Mouse (Mus musculus): ENCODE results near the gene Dhx35.

DNA sequence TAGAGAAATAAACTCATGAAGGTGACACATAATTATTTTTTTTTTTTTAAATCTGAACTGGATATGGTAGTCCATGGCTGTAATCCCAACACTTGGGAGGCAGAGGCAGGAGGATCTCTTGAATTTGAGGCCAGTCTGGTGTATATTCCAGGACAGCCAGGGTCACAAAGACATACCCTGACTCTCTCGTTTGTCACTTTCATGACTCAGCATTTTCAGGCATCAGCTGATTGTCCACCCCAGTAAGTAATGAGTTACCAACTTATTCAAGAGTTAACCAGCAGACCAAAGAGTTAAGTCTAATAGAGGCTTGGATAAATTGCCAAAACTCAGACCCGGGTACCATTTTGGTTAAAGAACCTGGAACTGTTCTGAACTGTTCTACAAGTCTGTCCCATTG lies 1.3 kb downstream of the Dhx35 start:
- TF ChIP-seq POLR2A (IDR thresholded peaks at IDR 0.05; ENCODE audit: extremely low read depth, insufficient read depth, low read length), result no peak
- no peak for TF ChIP-seq CTCF (IDR thresholded peaks at IDR 0.05; ENCODE audit: low read depth, low read length)

All from liver, adult 2 months (tissue).